Mouse (Mus musculus) olfactory bulb, adult 2 months (tissue): ENCODE data around the gene Jakmip3.

ENCODE experiments used
- CTCF ChIP-seq: fragments of 200-500 bp; IDR thresholded peaks from 2 replicates; pipeline ENCODE4 v1.5.1; 2012; ENCODE audit warnings: low read depth, mild to moderate bottlenecking, low read length, moderate library complexity; ENCODE audit not compliant: insufficient read depth
- POLR2A ChIP-seq: fragments of 200-500 bp; IDR thresholded peaks from 2 replicates; pipeline ENCODE4 v1.6.1; 2012; ENCODE audit warnings: mild to moderate bottlenecking, low read depth, low read length, moderate library complexity; ENCODE audit not compliant: insufficient read depth

- TF ChIP-seq POLR2A (no peak), CTCF (no peak)
These were observed 62.2 kb downstream of the Jakmip3 start for GRCm38 (mm10) chr7:139002692-139003091.
